Mouse (Mus musculus) ES-E14 (cell line): Measurements from ENCODE around the gene Mapkap1.

ENCODE experiments used
- CHD2 ChIP-seq: IDR thresholded peaks from 2 replicates; pipeline ENCODE4 v1.6.1; 2014; ENCODE audit warnings: mild to moderate bottlenecking, low read depth, low read length, inconsistent platforms
- HCFC1 ChIP-seq: IDR thresholded peaks from 2 replicates; pipeline ENCODE4 v1.6.1; 2012; ENCODE audit warnings: low read length, inconsistent platforms, borderline replicate concordance; ENCODE audit not compliant: insufficient read depth
- MAFK ChIP-seq: IDR thresholded peaks from 2 replicates; pipeline ENCODE4 v1.6.1; 2014; ENCODE audit warnings: mild to moderate bottlenecking, low read depth, low read length, inconsistent platforms; ENCODE audit not compliant: insufficient read depth
- ZC3H11A ChIP-seq: IDR thresholded peaks from 2 replicates; pipeline ENCODE4 v1.6.1; 2012; ENCODE audit warnings: low read depth, mild to moderate bottlenecking, inconsistent platforms, low read length, borderline replicate concordance
- ZNF384 ChIP-seq: IDR thresholded peaks from 2 replicates; pipeline ENCODE4 v1.6.1; 2012; ENCODE audit warnings: low read depth, low read length, inconsistent platforms

DNA sequence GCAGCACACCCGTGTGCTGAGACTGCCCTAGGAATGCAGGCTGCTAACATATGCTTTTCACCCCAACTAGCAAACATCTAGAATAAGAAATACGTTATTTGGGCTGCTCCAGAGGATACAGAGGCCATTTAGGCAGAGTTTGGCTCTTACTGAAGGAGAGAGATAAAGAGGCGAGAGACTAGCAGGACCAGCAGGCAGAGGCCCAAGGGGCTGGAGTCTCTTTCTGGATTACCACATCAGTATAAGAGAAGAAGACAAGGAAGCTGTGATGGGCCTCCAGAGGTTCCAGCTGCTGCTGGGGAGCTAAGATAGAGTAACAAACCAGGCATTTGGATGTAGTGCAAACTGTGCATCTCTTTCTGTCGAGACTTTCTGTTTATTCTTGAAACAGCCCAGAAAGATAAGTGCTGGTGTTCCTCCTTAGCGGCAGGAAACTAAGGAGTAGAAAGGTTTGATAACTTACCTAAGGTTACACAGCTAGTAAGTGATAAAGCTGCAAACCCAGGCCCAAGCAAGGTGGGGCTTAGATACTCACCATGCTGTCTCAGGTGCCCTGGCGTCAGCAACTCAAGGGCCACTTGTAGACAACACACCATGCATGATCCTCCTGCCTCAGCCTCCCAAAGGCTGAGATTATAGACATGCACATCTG is 147.1 kb downstream of the Mapkap1 start:
- TF ChIP-seq ZNF384: no peak
- TF ChIP-seq CHD2: no peak
- no peak for TF ChIP-seq MAFK
- no peak for TF ChIP-seq HCFC1
- no peak for TF ChIP-seq ZC3H11A
